Comparison of ENCODE assay signal across 20 mouse cellular contexts in genomic region chr8:89655369-89655768, GRCm38 (mm10).
DNase-seq lines count a peak whose midpoint lies in the region; ATAC-seq and TF ChIP-seq lines count a peak whose summit lies in the region.
"Had no signal": no experiment of that assay in that cellular context is flagged by ENCODE, and none has a peak within 500 bp of the region (broad histone marks: within the 10 kb centered on the region; RNA-seq: fewer than 3 reads in every experiment).

No protein-coding gene starts in this region.

- 67% methylated on average over 14 of the region's 14 CpGs for WGBS in forebrain, embryonic 11.5 days
- 59% methylated on average over 14 of the region's 14 CpGs for WGBS in forebrain, embryonic 12.5 days
- WGBS in kidney, postnatal 0 days = 20% methylated on average over 14 of the region's 14 CpGs

- TF ChIP-seq POLR2A in testis, adult 2 months (IDR thresholded peaks at IDR 0.05; ENCODE audit: control insufficient read depth, low read depth, low read length) = no peak

- peaks cover 3% of the 10 kb centered on the region; the same call in 1 of the 2 replicates for H3K4me1 ChIP-seq in forebrain, embryonic 11.5 days (replicated peaks; ENCODE audit: control insufficient read depth, insufficient read depth, low read length)
- peaks cover 8% of the 10 kb centered on the region; the same call in 1 of the 2 replicates for H3K4me1 ChIP-seq in forebrain, embryonic 12.5 days
- 0 out of 2 replicates have a peak, but pooled peaks cover 15% of the 10 kb centered on the region for H3K4me1 ChIP-seq in kidney, postnatal 0 days (replicated peaks; ENCODE audit: insufficient read depth, low read length)
- peaks cover 6% of the 10 kb centered on the region; the same call in 1 of the 2 replicates for H3K4me1 ChIP-seq in testis, adult 2 months (ENCODE audit: control insufficient read depth, insufficient read depth, low read length)
- H3K4me1 ChIP-seq: liver, embryonic 15.5 days; midbrain, embryonic 12.5 days had no signal

- no peak overlapping the region for H3K9ac ChIP-seq in forebrain, embryonic 11.5 days (ENCODE audit: low read length)
- H3K9ac ChIP-seq in forebrain, embryonic 12.5 days = no peak overlapping the region
- no peak overlapping the region for H3K9ac ChIP-seq in kidney, postnatal 0 days (ENCODE audit: low read depth, low read length)
- H3K9ac ChIP-seq: embryonic facial prominence, embryonic 13.5 days; liver, embryonic 15.5 days; midbrain, embryonic 12.5 days had no signal

- no peak overlapping the region for H3K4me3 ChIP-seq in forebrain, embryonic 11.5 days (ENCODE audit: low read depth, low read length)
- no peak overlapping the region for H3K4me3 ChIP-seq in forebrain, embryonic 12.5 days (replicated peaks)
- H3K4me3 ChIP-seq in kidney, postnatal 0 days (replicated peaks; ENCODE audit: low read depth, low read length) = no peak overlapping the region
- peak overlapping the region; percentile 14 for H3K4me3 ChIP-seq in testis, adult 2 months (ENCODE audit: control insufficient read depth, low read depth, low read length)
- H3K4me3 ChIP-seq: embryonic facial prominence, embryonic 13.5 days; gastrocnemius, adult 2 months; heart, embryonic 10.5 days; liver, embryonic 15.5 days; midbrain, embryonic 12.5 days had no signal

- H3K9me3 ChIP-seq in forebrain, embryonic 11.5 days (ENCODE audit: control insufficient read depth, low read length) = no peaks in the 10 kb centered on the region
- H3K9me3 ChIP-seq in forebrain, embryonic 12.5 days = no peaks in the 10 kb centered on the region
- H3K9me3 ChIP-seq in kidney, postnatal 0 days (replicated peaks; ENCODE audit: low read length) = no peaks in the 10 kb centered on the region
- H3K9me3 ChIP-seq: embryonic facial prominence, embryonic 13.5 days; heart, embryonic 10.5 days; liver, embryonic 15.5 days; midbrain, embryonic 12.5 days had no signal

- H3K4me2 ChIP-seq in forebrain, embryonic 11.5 days (ENCODE audit: low read depth, low read length, severe bottlenecking) = no peak overlapping the region
- H3K4me2 ChIP-seq in forebrain, embryonic 12.5 days = no peak overlapping the region
- H3K4me2 ChIP-seq in kidney, postnatal 0 days (ENCODE audit: low read length) = peak overlapping the region; percentile 31
- H3K4me2 ChIP-seq: embryonic facial prominence, embryonic 13.5 days; liver, embryonic 15.5 days; midbrain, embryonic 12.5 days had no signal

- no peaks in the 10 kb centered on the region for H3K36me3 ChIP-seq in forebrain, embryonic 11.5 days (ENCODE audit: control insufficient read depth, insufficient read depth, low read length)
- H3K36me3 ChIP-seq in forebrain, embryonic 12.5 days (replicated peaks) = no peaks in the 10 kb centered on the region
- H3K36me3 ChIP-seq in kidney, postnatal 0 days (ENCODE audit: insufficient read depth, low read length) = no peaks in the 10 kb centered on the region
- no peaks in the 10 kb centered on the region for H3K36me3 ChIP-seq in testis, adult 2 months (ENCODE audit: control insufficient read depth, insufficient read depth, low read length)
- H3K36me3 ChIP-seq: embryonic facial prominence, embryonic 13.5 days; G1E; heart, embryonic 10.5 days; liver, embryonic 15.5 days; midbrain, embryonic 12.5 days had no signal

- no peak for ATAC-seq in forebrain, embryonic 11.5 days (replicated peaks; ENCODE audit: low FRiP score)
- ATAC-seq in forebrain, embryonic 12.5 days (ENCODE audit: low FRiP score) = no peak
- ATAC-seq in kidney, postnatal 0 days (replicated peaks; ENCODE audit: low FRiP score, low read depth) = no peak
- ATAC-seq: activated CD4-positive, CD25-positive, alpha-beta regulatory T cell, adult 4 months had no signal

- TF ChIP-seq CTCF in kidney, postnatal 0 days (IDR thresholded peaks at IDR 0.05; ENCODE audit: low read depth) = no peak
- TF ChIP-seq CTCF in testis, adult 2 months (IDR thresholded peaks at IDR 0.05; ENCODE audit: control insufficient read depth, insufficient read depth, insufficient replicate concordance, low read depth, low read length) = no peak

- DNase-seq in forebrain, embryonic 11.5 days (ENCODE audit: low spot score) = peak; percentile 53
- no peak for DNase-seq in kidney, postnatal 0 days (ENCODE audit: low spot score)
- no peak for DNase-seq in kidney, postnatal 36 days
- DNase-seq in testis, postnatal 14 days (ENCODE audit: low spot score) = no peak
- DNase-seq in liver = no peak
- no peak for DNase-seq in frontal cortex, adult 2 months (ENCODE audit: extremely low spot score in 1 of 2, low spot score in 1 of 2)
- DNase-seq: adrenal gland, postnatal 10 days; cerebellum, postnatal 10 days; gastrocnemius, adult 2 months; kidney, adult 8-10 months; thymus, postnatal 36 days had no signal

- H3K27ac ChIP-seq in forebrain, embryonic 11.5 days (ENCODE audit: low read depth, low read length) = no peak overlapping the region
- H3K27ac ChIP-seq in forebrain, embryonic 12.5 days = no peak overlapping the region
- peak overlapping the region; percentile 62 for H3K27ac ChIP-seq in kidney, postnatal 0 days
- no peak overlapping the region for H3K27ac ChIP-seq in testis, adult 2 months (ENCODE audit: control insufficient read depth, insufficient read depth, low read depth, low read length)
- H3K27ac ChIP-seq: embryonic facial prominence, embryonic 13.5 days; gastrocnemius, adult 2 months; heart, embryonic 10.5 days; liver, embryonic 15.5 days; macrophage; midbrain, embryonic 12.5 days had no signal

- H3K27me3 ChIP-seq in forebrain, embryonic 11.5 days (ENCODE audit: control insufficient read depth, insufficient read depth, low read length) = peaks cover 3% of the 10 kb centered on the region; the same call in 1 of the 2 replicates
- 0 out of 2 replicates have a peak, but pooled peaks cover 17% of the 10 kb centered on the region for H3K27me3 ChIP-seq in forebrain, embryonic 12.5 days
- H3K27me3 ChIP-seq in kidney, postnatal 0 days (ENCODE audit: insufficient read depth, low read length) = no peaks in the 10 kb centered on the region
- no peaks in the 10 kb centered on the region; the same call in 1 of the 2 replicates for H3K27me3 ChIP-seq in testis, adult 2 months (ENCODE audit: control insufficient read depth, insufficient read depth, low read length)
- H3K27me3 ChIP-seq: liver, embryonic 15.5 days had no signal
